Mouse (Mus musculus) testis, adult 2 months (tissue): Measurements from ENCODE around the gene Agtr1a.

Source experiments
- CTCF ChIP-seq: fragments of 200-500 bp; IDR thresholded peaks from 2 replicates; pipeline ENCODE4 v1.5.1; 2012; ENCODE audit warnings: low read depth, mild to moderate bottlenecking, inconsistent platforms, low read length, moderate library complexity; ENCODE audit not compliant: control insufficient read depth, insufficient read depth, insufficient replicate concordance
- POLR2A ChIP-seq: fragments of 200-500 bp; IDR thresholded peaks from 2 replicates; pipeline ENCODE4 v1.6.1; 2012; ENCODE audit warnings: low read depth, mild to moderate bottlenecking, inconsistent platforms, low read length, moderate library complexity; ENCODE audit not compliant: control insufficient read depth

DNA sequence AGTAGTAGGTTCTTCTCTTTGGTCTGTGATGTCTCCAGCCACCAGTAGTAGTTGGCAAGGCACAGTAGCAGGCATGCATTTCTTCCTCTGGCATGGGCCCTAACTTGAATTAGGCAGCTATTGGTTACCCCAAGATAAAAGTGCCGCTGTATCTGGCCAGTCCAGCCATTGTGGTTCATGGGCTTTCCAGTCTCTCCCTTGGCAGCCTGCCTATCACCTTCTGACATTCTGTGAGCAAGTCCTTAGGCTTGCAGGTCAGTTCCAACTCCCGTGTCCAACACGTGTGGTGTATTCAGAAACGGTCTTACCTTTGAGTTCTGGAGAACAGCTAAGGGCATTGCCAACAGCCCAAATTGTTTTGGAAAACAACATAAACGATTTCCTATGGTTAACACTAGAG, 3.7 kb upstream of the Agtr1a start:
- TF ChIP-seq CTCF: no peak
- TF ChIP-seq POLR2A: no peak
